Mouse (Mus musculus) MEL (cell line): ENCODE measurements at regions not wholly inside any gene's neighbourhood (a gene's known extent, or its start where the extent isn't known, plus 50 kb on each side); places are given as distances from the start of the nearest gene placed in this dataset.

Experiments used
- CTCF ChIP-seq, 3 experiments: IDR thresholded peaks in 2 of 3; conservative IDR thresholded peaks in 1 of 3; 2 replicates each; pipeline ENCODE4 v1.5.1; 2011 to 2012; ENCODE audit warnings: low read length in 3 of 3, low read depth in 2 of 3, mild to moderate bottlenecking in 2 of 3, improper control_type of control experiment in 1 of 3, inconsistent platforms in 1 of 3, mixed read lengths in 1 of 3, moderate library complexity in 1 of 3; ENCODE audit not compliant: control insufficient read depth in 1 of 3, insufficient read depth in 1 of 3, poor library complexity in 1 of 3, severe bottlenecking in 1 of 3
- JUND ChIP-seq: IDR thresholded peaks from 2 replicates; pipeline ENCODE4 v1.6.1; 2011; ENCODE audit warnings: low read depth, mild to moderate bottlenecking, improper control_type of control experiment, low read length
- MAFK ChIP-seq: IDR thresholded peaks from 2 replicates; pipeline ENCODE4 v1.6.1; 2011; ENCODE audit warnings: low read depth, mild to moderate bottlenecking, low read length, improper control_type of control experiment, borderline replicate concordance
- MEF2A ChIP-seq: IDR thresholded peaks from 2 replicates; pipeline ENCODE4 v1.6.1; 2014; ENCODE audit warnings: low read depth, mild to moderate bottlenecking, inconsistent platforms, low read length, improper control_type of control experiment; ENCODE audit not compliant: poor library complexity, insufficient replicate concordance, severe bottlenecking; ENCODE audit errors: extremely low read depth
- POLR2A ChIP-seq, 2 experiments: IDR thresholded peaks; 2 replicates each; pipeline ENCODE4 v1.6.1; 2011 to 2012; ENCODE audit warnings: low read length in 2 of 2, mild to moderate bottlenecking in 2 of 2, control low read depth in 1 of 2, improper control_type of control experiment in 1 of 2, low read depth in 1 of 2, moderate library complexity in 1 of 2; ENCODE audit not compliant: control insufficient read depth in 1 of 2, insufficient read depth in 1 of 2, poor library complexity in 1 of 2
- TBP ChIP-seq: IDR thresholded peaks from 2 replicates; pipeline ENCODE4 v1.8.0; 2011; ENCODE audit warnings: low read depth, low read length, improper control_type of control experiment
- USF1 ChIP-seq: IDR thresholded peaks from 2 replicates; pipeline ENCODE4 v1.6.1; 2014; ENCODE audit warnings: low read depth, mild to moderate bottlenecking, inconsistent platforms, low read length, improper control_type of control experiment, moderate library complexity
- USF2 ChIP-seq, 2 experiments: IDR thresholded peaks; 2 replicates each; pipeline ENCODE4 v1.6.1; 2011 to 2012; ENCODE audit warnings: improper control_type of control experiment in 2 of 2, low read length in 2 of 2, borderline replicate concordance in 1 of 2, inconsistent platforms in 1 of 2, low read depth in 1 of 2, mild to moderate bottlenecking in 1 of 2; ENCODE audit not compliant: insufficient read depth in 1 of 2
- ZC3H11A ChIP-seq: IDR thresholded peaks from 2 replicates; pipeline ENCODE4 v1.6.1; 2012; ENCODE audit warnings: low read depth, mild to moderate bottlenecking, inconsistent platforms, low read length, improper control_type of control experiment

DNA sequence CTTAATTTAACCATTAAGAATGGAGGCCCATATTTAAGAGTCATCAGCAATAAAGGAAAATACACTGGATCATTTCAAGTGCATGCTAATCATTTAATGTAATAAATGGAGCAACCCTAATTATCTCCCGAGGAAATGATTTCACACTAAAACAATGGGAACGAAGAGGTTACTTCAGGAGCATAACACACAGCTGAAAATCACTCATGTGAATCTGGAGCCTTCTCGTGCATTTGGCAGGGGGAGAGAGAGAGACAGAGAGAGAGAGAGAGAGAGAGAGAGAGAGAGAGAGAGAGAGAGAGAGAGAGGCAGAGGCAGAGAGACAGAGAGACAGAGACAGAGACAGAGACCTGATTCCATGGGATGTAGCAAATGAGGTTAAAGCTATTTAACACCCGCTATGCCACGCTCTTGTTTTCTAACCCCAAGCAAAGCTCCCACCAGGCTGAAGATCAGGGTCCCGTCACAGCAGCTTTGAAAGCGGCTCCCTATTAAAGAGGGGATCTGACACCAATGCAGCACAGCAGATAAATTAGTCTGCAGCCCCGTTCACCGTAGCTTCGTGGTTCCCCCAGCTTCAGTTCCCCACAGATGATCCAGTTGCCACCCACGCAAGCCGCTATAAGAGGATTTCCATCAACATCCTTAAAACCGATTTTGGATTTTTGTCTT lies 59.3 kb upstream of the Tmco5 start:
- TF ChIP-seq ZC3H11A (no peak), MAFK (no peak), TBP (no peak), USF2 (IDR thresholded peaks at IDR 0.05; ENCODE audit: borderline replicate concordance in 1 of 2, insufficient read depth in 1 of 2, low read depth in 1 of 2, low read length in 2 of 2) (no peak), CTCF (IDR thresholded peaks at IDR 0.05 in 2 of 3, conservative IDR thresholded peaks at IDR 0.05 in 1 of 3; ENCODE audit: control insufficient read depth in 1 of 3, insufficient read depth in 1 of 3, low read depth in 2 of 3, low read length in 3 of 3, poor library complexity in 1 of 3, severe bottlenecking in 1 of 3) (no peak), MEF2A (no peak), USF1 (no peak), POLR2A (IDR thresholded peaks at IDR 0.05; ENCODE audit: control insufficient read depth in 1 of 2, insufficient read depth in 1 of 2, low read depth in 1 of 2, low read length in 2 of 2, poor library complexity in 1 of 2) (no peak), JUND (no peak)
